Mouse (Mus musculus): ENCODE measurements around the gene Dse. TPM values are rescaled to one million over a fixed set of nuclear protein-coding genes. Genes with fewer than 3 reads are reported as not detected.

Dse gene
- polyA plus RNA-seq, 1 experiment, result 17.6 TPM

DNA sequence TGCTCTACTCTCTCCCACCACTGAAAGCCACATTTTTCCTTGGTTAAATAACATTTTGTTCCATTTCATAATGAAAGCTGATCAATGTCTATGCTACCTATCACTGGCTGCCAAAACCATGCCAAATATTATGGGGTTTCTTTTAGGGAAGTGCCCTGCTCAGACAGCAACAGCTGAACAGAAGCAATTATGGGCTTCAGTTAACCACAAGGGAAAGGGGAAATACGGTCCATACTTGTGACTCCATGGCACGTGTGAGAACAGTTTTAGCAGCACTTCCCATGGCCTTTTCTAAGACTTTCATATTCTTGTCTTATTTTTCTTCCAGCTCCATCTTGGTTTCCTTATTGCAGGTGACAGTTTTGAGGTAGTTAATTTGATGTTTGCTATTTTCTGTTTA is 76.2 kb downstream of the Dse start:
- no peak for DNase-seq (ENCODE audit: low spot score)

DNA sequence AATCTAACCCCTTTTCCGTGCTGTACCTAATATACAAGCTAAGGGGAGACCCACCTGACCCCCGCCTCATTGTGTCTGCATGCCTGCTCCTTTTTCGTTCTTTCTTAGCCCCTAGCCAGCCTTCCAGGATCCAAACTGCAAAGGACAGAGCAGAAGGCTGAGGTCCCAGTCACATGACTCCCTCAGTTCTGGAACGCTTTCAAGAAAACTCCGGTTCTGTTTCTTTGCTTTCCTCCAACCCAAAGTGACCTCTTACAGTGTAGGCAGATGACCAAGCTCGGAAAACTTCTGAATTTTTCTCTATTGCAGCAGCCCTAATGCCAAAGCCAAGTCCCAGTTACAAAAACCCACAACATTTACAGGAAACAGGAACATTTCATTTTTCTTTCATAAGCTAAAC is 79.1 kb downstream of the Dse start:
- DNase-seq (ENCODE audit: low spot score), result no peak

DNA sequence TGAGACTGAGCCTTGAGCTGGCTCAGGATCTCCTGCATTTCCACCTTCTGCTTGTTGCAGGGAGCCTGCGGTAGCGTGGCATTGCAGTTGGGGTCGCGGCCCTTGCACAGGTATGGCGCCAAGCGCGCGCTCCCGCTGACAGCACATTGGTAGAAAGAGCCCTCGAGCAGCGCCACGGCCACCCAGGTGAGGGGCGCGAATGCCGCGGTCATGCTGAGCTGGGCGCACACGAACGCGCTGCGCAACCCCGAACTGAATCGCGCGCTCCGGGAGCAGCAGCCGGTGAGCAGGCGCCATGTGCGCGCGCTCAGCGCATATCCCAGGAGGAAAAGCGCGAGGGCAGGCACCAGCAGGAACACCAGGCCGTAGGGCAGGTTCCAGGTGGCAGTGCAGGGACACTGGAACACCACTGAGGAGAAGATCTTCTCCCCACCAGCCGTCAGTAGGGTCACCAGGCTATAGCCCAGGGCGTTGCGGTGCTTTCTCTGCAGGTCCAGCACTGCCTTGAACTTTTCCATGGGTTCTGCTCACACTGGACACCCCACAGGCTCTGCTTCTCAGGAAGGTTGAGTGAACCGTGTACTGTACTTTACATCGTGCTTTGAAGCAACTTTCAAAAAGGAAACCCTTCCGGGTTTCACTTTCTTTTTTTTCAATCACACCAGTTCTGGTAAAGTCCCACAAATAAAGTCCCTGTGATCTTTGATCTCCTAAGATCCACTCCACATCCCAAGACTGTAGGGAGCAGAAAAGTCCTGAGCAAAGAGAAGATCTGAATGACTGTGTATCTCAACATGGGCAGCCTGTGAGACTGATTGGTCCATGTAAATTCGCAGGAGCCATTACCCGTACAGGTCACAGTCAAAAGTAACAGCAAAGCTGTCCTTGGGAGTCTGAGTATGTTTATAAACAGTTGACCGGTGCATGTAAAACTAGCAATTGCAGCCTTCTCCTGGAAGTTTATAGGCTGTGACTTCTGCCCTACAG is 79.8 kb downstream of the Dse start, which contains the start of gene Calhm6:
Gene Calhm6 (minus strand): TSS at position 593 of the 987 bp plus-strand sequence.
- DNase-seq (ENCODE audit: low spot score), result no peak

DNA sequence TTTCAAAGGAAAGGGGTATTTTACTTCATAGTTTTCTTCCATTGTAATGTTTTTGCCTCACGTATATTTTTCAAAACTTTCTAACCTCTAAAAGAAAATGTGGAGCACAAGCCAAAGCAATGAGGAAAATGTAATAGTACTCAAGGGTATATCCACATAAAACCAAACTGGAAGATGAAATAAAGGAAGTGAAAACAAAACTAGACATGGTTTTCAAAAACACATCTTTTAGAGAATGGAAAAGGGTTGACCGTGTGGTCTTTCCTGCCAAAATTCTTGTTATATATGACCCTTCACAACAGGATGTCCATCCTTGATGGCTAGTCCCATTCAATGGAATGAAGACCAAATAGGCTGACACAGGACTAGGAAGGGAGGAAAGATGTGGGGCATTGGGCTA is 89.1 kb downstream of the Dse start:
- no peak for DNase-seq (ENCODE audit: low spot score)

DNA sequence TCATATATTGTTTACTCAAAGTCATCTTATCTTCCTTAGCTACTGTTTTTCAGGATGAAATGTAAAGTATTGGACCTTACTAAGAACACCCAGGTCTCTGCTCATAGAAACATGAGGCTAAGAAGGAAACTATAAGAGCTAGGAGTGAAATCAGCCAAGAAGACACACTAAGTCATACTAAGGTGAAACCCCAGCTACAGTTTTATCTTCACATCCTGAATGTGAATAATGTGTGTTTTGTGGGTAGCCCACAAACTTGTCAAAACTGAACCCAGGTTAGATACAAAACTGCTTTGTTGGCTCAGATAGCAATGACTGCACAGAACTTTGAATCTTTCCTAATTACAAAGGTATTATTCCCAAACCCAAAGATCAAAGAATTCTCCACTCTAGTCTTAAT is 89.7 kb downstream of the Dse start:
- no peak for DNase-seq (ENCODE audit: low spot score)

DNA sequence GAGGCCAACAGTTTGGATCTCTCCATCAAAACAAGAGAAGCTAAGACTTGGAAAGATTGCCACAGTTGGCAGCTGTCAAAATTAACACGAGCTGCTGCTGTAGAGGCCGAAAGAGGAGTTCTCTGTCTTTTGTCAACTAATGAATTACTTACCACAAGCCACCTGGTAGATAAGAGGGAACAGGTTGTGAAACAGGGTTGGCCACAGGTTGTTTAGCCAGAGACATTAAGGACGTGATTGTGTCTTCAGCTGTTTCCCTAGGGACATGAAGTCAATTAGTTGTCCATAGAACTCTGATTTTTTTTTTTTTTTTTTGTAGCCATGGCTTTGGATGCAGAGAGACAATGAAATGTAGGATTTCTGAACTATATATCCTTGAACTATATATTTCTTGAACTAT is 90.4 kb downstream of the Dse start:
- no peak for DNase-seq (ENCODE audit: low spot score)

DNA sequence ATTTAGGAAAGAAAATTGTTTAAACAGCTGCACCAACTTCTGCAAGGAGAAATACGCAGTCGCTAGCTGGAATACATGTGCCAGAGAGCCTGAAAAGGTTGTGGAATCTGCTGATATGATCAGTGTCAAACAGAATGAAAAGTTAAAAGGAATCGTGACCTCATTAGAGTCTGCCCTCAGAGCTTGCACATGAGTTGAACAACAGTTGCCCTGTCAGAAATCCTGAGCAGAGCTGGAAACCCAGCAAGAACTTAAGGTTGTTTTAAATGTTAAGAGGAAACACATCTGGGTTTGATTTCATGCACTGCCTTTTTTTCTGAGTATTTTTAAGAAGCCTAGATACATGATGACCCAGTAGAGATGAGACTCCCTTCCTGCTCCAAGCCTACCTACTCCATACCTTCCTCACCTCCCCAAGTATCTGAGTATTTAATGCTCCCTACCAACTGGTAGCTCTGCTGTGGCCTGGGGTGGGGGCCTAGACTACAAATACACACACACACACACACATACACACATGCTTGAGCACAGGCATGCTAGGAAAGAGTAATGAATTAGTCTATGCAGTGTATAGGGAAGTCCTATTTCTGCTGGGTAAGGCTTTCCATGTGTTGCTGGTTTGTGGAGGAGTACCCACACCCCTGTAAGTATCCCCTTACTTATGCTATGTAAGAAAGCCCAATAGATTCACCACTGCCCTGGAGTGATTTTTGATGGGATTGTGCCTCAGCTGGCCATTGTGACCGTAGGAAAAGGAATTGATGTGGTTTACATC is 95.4 kb downstream of the Dse start:
- no peak for DNase-seq (ENCODE audit: low spot score)

DNA sequence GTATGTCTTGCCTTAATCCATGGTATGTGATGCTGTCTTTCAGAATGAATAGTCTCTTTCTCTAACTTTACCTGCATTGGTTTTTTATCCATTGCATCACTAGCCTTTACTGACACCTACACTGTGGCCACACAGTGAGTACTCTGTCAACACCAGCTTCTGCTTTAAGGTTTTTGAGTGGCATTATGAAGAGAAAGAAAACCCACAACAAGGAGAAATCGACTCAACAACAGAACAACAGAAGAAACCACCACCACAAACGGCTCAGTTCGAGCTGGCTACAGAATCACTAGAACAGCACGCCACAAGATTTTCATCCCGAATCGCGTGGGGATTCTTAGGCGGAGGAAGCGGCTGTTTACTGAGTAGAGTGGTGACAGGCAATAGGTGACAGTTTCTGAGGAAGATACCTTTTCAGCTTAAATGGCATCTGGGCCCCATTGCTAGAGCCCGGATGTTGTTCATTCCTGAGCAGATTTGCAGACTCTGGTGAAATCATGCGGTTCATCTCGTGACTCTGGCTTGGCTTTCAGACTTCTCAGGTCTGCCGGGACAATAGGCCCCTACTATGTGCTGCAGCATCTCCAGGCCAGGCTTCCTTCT is 96.6 kb downstream of the Dse start:
- no peak for DNase-seq (ENCODE audit: low spot score)

Other genes starting within 250 kb of the Dse start
- gene Rwdd1, start 188.1 kb downstream of the Dse start, polyA plus RNA-seq (2012; rRNA removed), result 66.1 and 68.9 TPM in 2 replicates
- gene Trappc3l, start 170.1 kb downstream of the Dse start, polyA plus RNA-seq (2012; rRNA removed), result 0.07 TPM in 1 of 2 replicates, not detected in the other
- gene Calhm4, start 163.4 kb downstream of the Dse start, polyA plus RNA-seq (2012; rRNA removed), result 0.03 TPM in 1 of 2 replicates, not detected in the other
- 7.3 and 7.7 TPM in 2 replicates for gene Calhm5, start 111.2 kb downstream of the Dse start, polyA plus RNA-seq (2012; rRNA removed)
- gene Calhm6, start 79.7 kb downstream of the Dse start, polyA plus RNA-seq (2012; rRNA removed), result 1.8 and 2.4 TPM in 2 replicates
- 52.8 and 58.2 TPM in 2 replicates for gene Tspyl1, start 74.5 kb upstream of the Dse start, polyA plus RNA-seq (2012; rRNA removed)
- 11.1 and 15.2 TPM in 2 replicates for gene Tspyl4, start 89.7 kb upstream of the Dse start, polyA plus RNA-seq (2012; rRNA removed)
- gene Col10a1, start 182.3 kb upstream of the Dse start, polyA plus RNA-seq (2012; rRNA removed), result 0.06 and 0.11 TPM in 2 replicates
- 11.7 and 12.4 TPM in 2 replicates for gene Nt5dc1, start 210.8 kb upstream of the Dse start, polyA plus RNA-seq (2012; rRNA removed)

All from urinary bladder, adult 2 months (tissue).